Mouse (Mus musculus): ENCODE measurements at regions not wholly inside any gene's neighbourhood (a gene's known extent, or its start where the extent isn't known, plus 50 kb on each side); places are given as distances from the start of the nearest gene placed in this dataset.

DNA sequence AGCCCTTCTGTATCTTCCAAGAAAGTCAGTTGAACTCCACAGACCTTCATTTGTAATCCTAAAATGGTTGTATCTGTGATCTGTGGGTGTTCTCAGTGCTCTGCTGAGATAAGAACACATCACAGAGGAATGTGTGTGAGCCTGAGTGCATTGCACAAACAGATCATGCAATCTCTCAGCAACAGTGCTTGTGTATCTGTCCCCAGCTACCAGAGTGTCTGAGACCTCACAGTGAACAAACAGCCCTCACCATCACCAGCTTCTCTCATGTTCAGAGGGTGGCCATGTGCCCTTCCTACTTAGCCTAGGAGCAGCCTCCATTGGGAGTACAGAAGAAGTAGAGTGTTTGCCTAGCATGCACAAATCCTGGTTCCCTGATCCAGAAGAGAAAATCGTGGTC is 82.0 kb upstream of the Dscam start:
- DNase-seq (ENCODE audit: low spot score) (no peak), ATAC-seq (ENCODE audit: low FRiP score, low read depth) (no peak)
- Histone ChIP-seq H3K36me3 (ENCODE audit: control insufficient read depth, insufficient read depth, low read length) (no peaks in the 10 kb centered on the region), H3K27ac (replicated peaks; ENCODE audit: low read depth, low read length) (no peak overlapping the region), H3K4me1 (ENCODE audit: control insufficient read depth, insufficient read depth, low read length) (no peaks in the 10 kb centered on the region), H3K27me3 (ENCODE audit: control insufficient read depth, insufficient read depth, low read length) (no peaks in the 10 kb centered on the region), H3K9ac (ENCODE audit: low read depth, low read length, severe bottlenecking) (no peak overlapping the region), H3K9me3 (ENCODE audit: control insufficient read depth, low read length) (no peaks in the 10 kb centered on the region), H3K4me3 (replicated peaks; ENCODE audit: low read length) (no peak overlapping the region), H3K4me2 (replicated peaks; ENCODE audit: low read depth, low read length, severe bottlenecking) (no peak overlapping the region)
- WGBS: 92% methylated on average over 1 of the region's 1 CpGs
- no peak for TF ChIP-seq POLR2A (IDR thresholded peaks at IDR 0.05; ENCODE audit: borderline replicate concordance, extremely low read depth, insufficient read depth, insufficient read length)

DNA sequence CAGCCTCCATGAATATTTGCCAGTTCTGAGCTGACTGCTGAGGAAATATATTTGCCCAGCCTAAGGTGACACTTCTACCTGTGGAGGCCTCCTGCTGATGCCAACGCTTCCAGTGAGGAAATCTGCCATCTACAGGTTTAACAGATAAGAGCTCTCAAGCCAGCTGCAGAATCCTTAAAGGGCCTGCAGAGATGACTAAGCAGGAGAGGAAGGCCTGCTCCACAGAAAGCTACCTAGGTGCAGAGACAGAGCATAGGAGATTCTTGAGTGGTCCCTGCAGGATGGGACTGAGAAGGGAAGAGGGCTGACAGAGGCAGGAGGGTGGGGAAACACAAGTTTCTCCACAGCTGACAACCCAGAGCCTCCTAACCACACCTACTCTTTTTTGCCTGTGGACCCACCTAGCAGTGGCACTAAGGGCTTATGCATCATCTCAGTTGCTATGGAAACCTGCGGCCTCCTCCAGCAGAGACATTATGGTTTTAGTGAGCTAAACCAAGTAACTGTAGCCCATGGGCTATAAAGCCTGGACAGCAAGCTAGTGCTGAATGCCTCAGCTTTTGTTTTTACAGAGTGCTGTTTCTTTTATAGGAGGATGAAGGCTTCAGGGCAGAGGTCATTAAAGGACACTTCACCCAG is 82.6 kb upstream of the Dscam start:
- Histone ChIP-seq H3K4me2 (replicated peaks; ENCODE audit: low read depth, low read length, severe bottlenecking) (no peak overlapping the region), H3K27me3 (ENCODE audit: control insufficient read depth, insufficient read depth, low read length) (no peaks in the 10 kb centered on the region), H3K9ac (ENCODE audit: low read depth, low read length, severe bottlenecking) (no peak overlapping the region), H3K4me1 (ENCODE audit: control insufficient read depth, insufficient read depth, low read length) (no peaks in the 10 kb centered on the region), H3K9me3 (ENCODE audit: control insufficient read depth, low read length) (no peaks in the 10 kb centered on the region), H3K27ac (replicated peaks; ENCODE audit: low read depth, low read length) (no peak overlapping the region), H3K4me3 (replicated peaks; ENCODE audit: low read length) (no peak overlapping the region), H3K36me3 (ENCODE audit: control insufficient read depth, insufficient read depth, low read length) (no peaks in the 10 kb centered on the region)
- TF ChIP-seq POLR2A (IDR thresholded peaks at IDR 0.05; ENCODE audit: borderline replicate concordance, extremely low read depth, insufficient read depth, insufficient read length): no peak
- 36% methylated on average over 2 of the region's 2 CpGs for WGBS
- DNase-seq (ENCODE audit: low spot score) (no peak), ATAC-seq (ENCODE audit: low FRiP score, low read depth) (no peak)

DNA sequence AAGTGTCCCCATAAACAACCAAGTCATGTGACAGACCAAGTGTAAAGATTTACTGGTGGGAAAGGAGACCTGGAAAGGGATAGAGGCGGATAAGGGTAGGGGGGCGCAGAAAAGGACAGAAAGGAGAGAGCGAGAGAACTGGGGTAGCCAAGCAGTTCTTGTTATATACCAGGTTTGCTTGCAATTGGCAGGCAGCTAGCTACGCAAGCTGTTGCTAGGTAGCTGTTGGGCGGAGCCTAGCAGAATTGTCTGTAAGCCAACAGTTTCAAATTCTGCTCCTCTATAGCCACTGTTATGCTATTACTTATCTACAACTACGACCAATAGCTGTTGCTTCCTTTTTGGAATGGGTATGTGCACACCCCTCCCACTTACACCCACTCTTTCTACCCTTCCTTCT is 88.3 kb upstream of the Dscam start:
- no peak overlapping the region for H3K27ac ChIP-seq (replicated peaks; ENCODE audit: low read depth, low read length)
- no peaks in the 10 kb centered on the region for H3K36me3 ChIP-seq (ENCODE audit: control insufficient read depth, insufficient read depth, low read length)
- no peaks in the 10 kb centered on the region for H3K9me3 ChIP-seq (ENCODE audit: control insufficient read depth, low read length)
- H3K4me3 ChIP-seq (replicated peaks; ENCODE audit: low read length): no peak overlapping the region
- ATAC-seq (ENCODE audit: low FRiP score, low read depth) (no peak), DNase-seq (ENCODE audit: low spot score) (no peak)
- H3K4me2 ChIP-seq (replicated peaks; ENCODE audit: low read depth, low read length, severe bottlenecking): no peak overlapping the region
- no peaks in the 10 kb centered on the region for H3K4me1 ChIP-seq (ENCODE audit: control insufficient read depth, insufficient read depth, low read length)
- WGBS: 87% methylated on average over 6 of the region's 6 CpGs
- no peaks in the 10 kb centered on the region for H3K27me3 ChIP-seq (ENCODE audit: control insufficient read depth, insufficient read depth, low read length)
- H3K9ac ChIP-seq (ENCODE audit: low read depth, low read length, severe bottlenecking): no peak overlapping the region
- TF ChIP-seq POLR2A (IDR thresholded peaks at IDR 0.05; ENCODE audit: borderline replicate concordance, extremely low read depth, insufficient read depth, insufficient read length): no peak

DNA sequence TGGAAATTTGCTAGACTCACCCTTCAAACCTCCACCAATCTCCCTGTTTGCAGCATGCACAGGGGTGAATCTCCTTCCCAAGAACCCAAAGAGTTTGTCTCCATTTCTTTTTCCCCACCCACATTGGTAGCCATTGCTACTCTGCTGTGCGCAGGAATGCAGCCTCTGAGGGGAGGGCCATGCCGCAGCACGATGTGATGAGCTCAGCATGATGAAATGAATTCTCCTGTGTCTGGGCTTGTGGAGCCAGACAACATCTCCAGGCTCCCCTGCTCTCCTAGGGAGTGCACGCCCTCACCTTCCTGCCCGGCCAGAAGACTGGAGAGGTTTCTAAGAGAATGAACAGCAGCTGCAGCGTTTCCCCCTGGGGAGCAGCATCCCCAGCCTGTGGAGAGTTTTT is 92.9 kb upstream of the Dscam start:
- H3K4me3 ChIP-seq (replicated peaks; ENCODE audit: low read length): no peak overlapping the region
- no peaks in the 10 kb centered on the region for H3K27me3 ChIP-seq (ENCODE audit: control insufficient read depth, insufficient read depth, low read length)
- no peak overlapping the region for H3K27ac ChIP-seq (replicated peaks; ENCODE audit: low read depth, low read length)
- no peak for DNase-seq (ENCODE audit: low spot score)
- 14% methylated on average over 6 of the region's 6 CpGs for WGBS
- no peak for ATAC-seq (ENCODE audit: low FRiP score, low read depth)
- TF ChIP-seq POLR2A (IDR thresholded peaks at IDR 0.05; ENCODE audit: borderline replicate concordance, extremely low read depth, insufficient read depth, insufficient read length): no peak
- no peaks in the 10 kb centered on the region for H3K4me1 ChIP-seq (ENCODE audit: control insufficient read depth, insufficient read depth, low read length)
- no peak overlapping the region for H3K9ac ChIP-seq (ENCODE audit: low read depth, low read length, severe bottlenecking)
- H3K36me3 ChIP-seq (ENCODE audit: control insufficient read depth, insufficient read depth, low read length): no peaks in the 10 kb centered on the region
- H3K9me3 ChIP-seq (ENCODE audit: control insufficient read depth, low read length): no peaks in the 10 kb centered on the region
- H3K4me2 ChIP-seq (replicated peaks; ENCODE audit: low read depth, low read length, severe bottlenecking): no peak overlapping the region

DNA sequence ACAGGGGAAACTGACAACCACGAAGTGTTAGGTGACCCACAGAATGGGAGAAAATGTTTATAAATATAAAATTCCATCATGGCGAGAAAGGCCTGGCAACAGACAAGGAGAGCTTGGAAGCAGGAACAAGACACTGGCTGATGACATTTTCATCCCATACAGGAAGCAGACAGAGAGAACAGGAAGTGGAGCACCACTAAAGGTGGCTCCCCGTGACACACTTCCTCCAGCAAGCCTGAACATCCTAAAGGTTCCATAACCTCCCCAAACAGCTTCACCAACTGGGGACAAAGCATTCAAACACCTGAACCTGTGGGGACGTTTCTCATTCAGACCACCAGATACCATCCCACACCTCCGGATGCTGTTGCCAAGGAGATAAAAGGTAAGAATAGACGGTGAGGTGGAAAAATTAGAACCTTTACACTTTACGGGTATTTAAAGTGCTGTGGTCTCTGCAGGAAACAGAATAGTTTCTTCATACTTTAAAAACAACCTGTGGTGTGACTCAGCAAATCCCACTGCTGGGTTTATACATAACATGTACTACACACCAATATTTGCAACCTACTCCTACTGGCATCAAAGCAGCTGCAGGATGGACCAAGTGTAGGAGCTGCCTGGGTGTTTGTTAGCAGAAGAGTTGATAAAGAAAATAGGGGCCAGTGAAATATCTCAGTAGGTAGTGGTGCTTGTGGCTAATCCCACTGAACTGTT is 86.0 kb upstream of the Bace2 start:
- DNase-seq (ENCODE audit: low spot score) (no peak), ATAC-seq (ENCODE audit: low FRiP score, low read depth) (no peak)
- Histone ChIP-seq H3K9ac (ENCODE audit: low read depth, low read length, severe bottlenecking) (no peak overlapping the region), H3K36me3 (ENCODE audit: control insufficient read depth, insufficient read depth, low read length) (no peaks in the 10 kb centered on the region), H3K27me3 (ENCODE audit: control insufficient read depth, insufficient read depth, low read length) (no peaks in the 10 kb centered on the region), H3K4me1 (ENCODE audit: control insufficient read depth, insufficient read depth, low read length) (no peaks in the 10 kb centered on the region), H3K4me3 (replicated peaks; ENCODE audit: low read length) (no peak overlapping the region), H3K9me3 (ENCODE audit: control insufficient read depth, low read length) (no peaks in the 10 kb centered on the region), H3K27ac (replicated peaks; ENCODE audit: low read depth, low read length) (no peak overlapping the region), H3K4me2 (replicated peaks; ENCODE audit: low read depth, low read length, severe bottlenecking) (no peak overlapping the region)
- WGBS: 84% methylated on average over 7 of the region's 7 CpGs
- no peak for TF ChIP-seq POLR2A (IDR thresholded peaks at IDR 0.05; ENCODE audit: borderline replicate concordance, extremely low read depth, insufficient read depth, insufficient read length)

All from limb, embryonic 14.5 days (tissue).